ENCODE assay signal across 16 mouse cellular contexts in genomic region chr1:155366366-155366765, GRCm38 (mm10).
"Had no signal": no experiment of that assay in that cellular context is flagged by ENCODE, and none has a peak within 500 bp of the region (broad histone marks: within the 10 kb centered on the region; RNA-seq: fewer than 3 reads in every experiment).

No protein-coding gene starts in this region.

- H3K36me3 ChIP-seq: limb, embryonic 12.5 days; limb, embryonic 15.5 days; liver, embryonic 13.5 days; neural tube, embryonic 15.5 days had no signal

- H3K27me3 ChIP-seq: limb, embryonic 12.5 days; limb, embryonic 15.5 days; liver, embryonic 13.5 days; neural tube, embryonic 15.5 days had no signal

- H3K4me3 ChIP-seq: limb, embryonic 12.5 days; limb, embryonic 15.5 days; liver, embryonic 13.5 days; myocyte; neural tube, embryonic 15.5 days had no signal

- H3K9me3 ChIP-seq: limb, embryonic 12.5 days; limb, embryonic 15.5 days; liver, embryonic 13.5 days; neural tube, embryonic 15.5 days had no signal

- ATAC-seq: intestine, embryonic 16.5 days had no signal

- H3K4me2 ChIP-seq: limb, embryonic 12.5 days; limb, embryonic 15.5 days; liver, embryonic 13.5 days; neural tube, embryonic 15.5 days had no signal

- H3K27ac ChIP-seq: limb, embryonic 12.5 days; limb, embryonic 15.5 days; liver, embryonic 13.5 days; neural tube, embryonic 15.5 days had no signal

- DNase-seq: kidney, adult 18-20 months; kidney, adult 9 months; kidney, postnatal 14 days; kidney, postnatal 4 days; left cerebral cortex, postnatal 4 days; liver, embryonic 13.5 days; lung, adult 2 months; lung, postnatal 14 days; lung, postnatal 4 days; thymus, adult 18-20 months; thymus, postnatal 36 days had no signal

- H3K9ac ChIP-seq: limb, embryonic 12.5 days; limb, embryonic 15.5 days; liver, embryonic 13.5 days; neural tube, embryonic 15.5 days had no signal

- H3K4me1 ChIP-seq: limb, embryonic 12.5 days; limb, embryonic 15.5 days had no signal
